Mouse (Mus musculus): ENCODE data around the gene Ift80. TPM values are rescaled to one million over a fixed set of nuclear protein-coding genes. Genes with fewer than 3 reads are reported as not detected.

Gene Ift80
- polyA plus RNA-seq, 1 experiment from 2014 or later = 10.4 TPM

DNA sequence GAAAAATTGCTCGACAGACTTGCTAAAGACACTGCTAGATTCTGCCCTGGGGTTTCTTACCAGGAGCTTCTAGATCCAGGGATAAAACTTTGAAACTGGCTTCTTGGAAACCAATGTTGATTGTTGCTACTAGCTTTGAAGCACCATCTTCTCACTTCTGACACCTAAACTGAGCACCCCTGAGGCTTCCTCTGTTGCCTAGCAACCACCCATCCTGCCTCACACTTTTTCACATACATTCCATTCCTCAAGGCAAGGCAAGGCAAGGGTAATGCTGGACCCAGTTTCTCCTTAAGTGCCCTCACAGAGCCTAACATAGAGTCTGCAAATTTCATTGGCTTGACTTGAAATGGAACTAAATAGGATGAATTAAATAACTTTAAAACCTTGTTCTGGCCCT is 152.0 kb downstream of the Ift80 start:
- no peak for DNase-seq (ENCODE audit: low spot score)
- H3K36me3 ChIP-seq (ENCODE audit: insufficient read depth, low read length) = no peaks in the 10 kb centered on the region
- no peak overlapping the region for H3K27ac ChIP-seq
- no peaks in the 10 kb centered on the region for H3K4me1 ChIP-seq (replicated peaks; ENCODE audit: insufficient read depth, low read length)
- no peaks in the 10 kb centered on the region for H3K9me3 ChIP-seq (replicated peaks; ENCODE audit: low read length)
- no peaks in the 10 kb centered on the region for H3K27me3 ChIP-seq (ENCODE audit: insufficient read depth, low read length)
- no peak overlapping the region for H3K9ac ChIP-seq (ENCODE audit: low read depth, low read length)
- no peak for ATAC-seq (replicated peaks; ENCODE audit: low FRiP score, low read depth)
- 78% methylated on average over 1 of the region's 1 CpGs for WGBS
- no peak overlapping the region for H3K4me2 ChIP-seq (ENCODE audit: low read length)
- H3K4me3 ChIP-seq (replicated peaks; ENCODE audit: low read depth, low read length) = no peak overlapping the region
- no peak for TF ChIP-seq CTCF (IDR thresholded peaks at IDR 0.05; ENCODE audit: low read depth)

- H3K9ac ChIP-seq (ENCODE audit: low read depth, low read length) = no peak overlapping the region
- H3K4me3 ChIP-seq (replicated peaks; ENCODE audit: low read depth, low read length) = no peak overlapping the region
- H3K9me3 ChIP-seq (replicated peaks; ENCODE audit: low read length) = no peaks in the 10 kb centered on the region
- no peaks in the 10 kb centered on the region for H3K36me3 ChIP-seq (ENCODE audit: insufficient read depth, low read length)
- ATAC-seq (replicated peaks; ENCODE audit: low FRiP score, low read depth) (no peak), DNase-seq (ENCODE audit: low spot score) (no peak)
- no peak overlapping the region for H3K4me2 ChIP-seq (ENCODE audit: low read length)
- H3K27ac ChIP-seq = no peak overlapping the region
- 53% methylated on average over 3 of the region's 3 CpGs for WGBS
- no peaks in the 10 kb centered on the region for H3K4me1 ChIP-seq (replicated peaks; ENCODE audit: insufficient read depth, low read length)
- no peaks in the 10 kb centered on the region for H3K27me3 ChIP-seq (ENCODE audit: insufficient read depth, low read length)
- TF ChIP-seq CTCF (IDR thresholded peaks at IDR 0.05; ENCODE audit: low read depth) = no peak
Measured at GRCm38 (mm10) chr3:68848323-68848722, 156.0 kb downstream of the Ift80 start.

DNA sequence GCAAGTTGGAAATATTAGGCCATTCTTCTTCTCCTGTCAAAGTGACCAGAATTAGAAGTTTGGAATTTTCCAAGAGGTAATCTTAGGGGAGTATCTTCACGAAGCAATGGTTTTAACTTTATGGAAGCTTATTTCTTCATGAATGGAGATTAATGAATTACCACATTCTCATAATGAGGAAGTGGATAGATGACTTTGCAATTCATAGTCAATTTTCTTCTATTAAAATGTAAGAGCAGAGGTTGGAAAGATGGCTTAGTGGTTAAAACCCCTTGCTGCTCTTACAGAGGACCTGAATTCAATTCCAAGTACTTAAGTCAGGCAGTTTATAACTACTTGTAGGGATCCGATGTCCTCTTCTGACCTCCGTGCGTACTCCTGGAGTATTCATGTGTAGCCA is 160.3 kb downstream of the Ift80 start:
- WGBS = 89% methylated on average over 4 of the region's 4 CpGs
- no peaks in the 10 kb centered on the region for H3K4me1 ChIP-seq (replicated peaks; ENCODE audit: insufficient read depth, low read length)
- no peak overlapping the region for H3K4me2 ChIP-seq (ENCODE audit: low read length)
- H3K36me3 ChIP-seq (ENCODE audit: insufficient read depth, low read length) = no peaks in the 10 kb centered on the region
- no peak for DNase-seq (ENCODE audit: low spot score)
- no peak for TF ChIP-seq CTCF (IDR thresholded peaks at IDR 0.05; ENCODE audit: low read depth)
- H3K27ac ChIP-seq = no peak overlapping the region
- H3K27me3 ChIP-seq (ENCODE audit: insufficient read depth, low read length) = no peaks in the 10 kb centered on the region
- H3K4me3 ChIP-seq (replicated peaks; ENCODE audit: low read depth, low read length) = no peak overlapping the region
- no peak for ATAC-seq (replicated peaks; ENCODE audit: low FRiP score, low read depth)
- no peaks in the 10 kb centered on the region for H3K9me3 ChIP-seq (replicated peaks; ENCODE audit: low read length)
- H3K9ac ChIP-seq (ENCODE audit: low read depth, low read length) = no peak overlapping the region

MicroRNAs within 50 kb of the gene (microRNA counts, 519-probe panel; counts per million panel counts)
- 6,795 counts per million, percentile 93 among the panel's probes with 10 or more counts for microRNA mmu-miR-15b

Small RNA genes within 50 kb of the gene (microRNA-seq; reads per million reads assigned to microRNA genes)
- gene Mir15b (1,917 reads per million, percentile 84 among the genes with 10 or more reads in this experiment), gene Mir16-2 (800 reads per million, percentile 75 among the genes with 10 or more reads in this experiment)

Other genes with a start within 250 kb of the Ift80 start
- 6.0 and 7.3 TPM in 2 replicates for gene 1110032F04Rik, start 135.0 kb downstream of the Ift80 start, polyA plus RNA-seq (2015; fragmentation: Nextera tagmentation; extraction: Ambion mirVana)
- gene Smc4, start 168 bp upstream of the Ift80 start, polyA plus RNA-seq (2015; fragmentation: Nextera tagmentation; extraction: Ambion mirVana) = 107 and 113 TPM in 2 replicates
- gene Trim59, start 40.2 kb upstream of the Ift80 start, polyA plus RNA-seq (2015; fragmentation: Nextera tagmentation; extraction: Ambion mirVana) = 60.0 and 64.3 TPM in 2 replicates
- 29.5 and 29.7 TPM in 2 replicates for gene Kpna4, start 122.5 kb upstream of the Ift80 start, polyA plus RNA-seq (2015; fragmentation: Nextera tagmentation; extraction: Ambion mirVana)
- 0.22 TPM in 1 of 2 replicates, not detected in the other for gene Arl14, start 217.8 kb upstream of the Ift80 start, polyA plus RNA-seq (2015; fragmentation: Nextera tagmentation; extraction: Ambion mirVana)